Mouse (Mus musculus): ENCODE results near the gene Xkr8.

DNA sequence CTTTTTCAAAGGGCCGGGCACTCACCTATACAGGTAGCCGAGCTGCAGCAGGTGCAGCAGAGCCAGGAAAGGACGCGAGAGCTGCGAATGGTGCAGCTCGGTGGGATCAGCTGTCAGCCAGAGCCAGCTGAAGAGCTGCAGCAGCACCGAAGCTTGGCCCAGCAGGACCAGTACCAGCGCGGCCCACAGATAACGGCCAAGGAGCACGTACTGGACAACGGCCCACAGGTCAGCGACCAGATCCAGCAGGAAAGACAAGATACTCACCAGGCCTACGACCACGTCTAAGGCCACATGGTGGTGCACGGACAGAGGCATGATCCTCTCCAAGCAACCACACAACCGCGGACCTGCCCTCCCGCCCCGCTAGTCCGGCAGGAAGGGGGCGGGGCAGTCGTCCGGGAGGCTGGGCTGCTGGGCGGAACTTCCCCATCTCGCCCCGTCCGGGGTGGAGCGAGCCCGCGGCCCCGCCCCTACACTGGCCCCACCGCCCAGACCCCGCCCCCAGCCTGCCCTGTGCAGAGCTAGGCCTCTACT, at the start of gene Xkr8:
- TF ChIP-seq POLR2A (IDR thresholded peaks at IDR 0.05; ENCODE audit: borderline replicate concordance, control insufficient read depth, low read depth, low read length) (peak; percentile 49; the same call in 1 of the 2 replicates), CTCF (IDR thresholded peaks at IDR 0.05; ENCODE audit: control insufficient read depth, insufficient read depth, low read length) (peak; percentile 43; the same call in 1 of the 2 replicates)

Data from bone marrow, adult 2 months (tissue).